ENCODE assay signal across 27 mouse cellular contexts in the genomic region with DNA sequence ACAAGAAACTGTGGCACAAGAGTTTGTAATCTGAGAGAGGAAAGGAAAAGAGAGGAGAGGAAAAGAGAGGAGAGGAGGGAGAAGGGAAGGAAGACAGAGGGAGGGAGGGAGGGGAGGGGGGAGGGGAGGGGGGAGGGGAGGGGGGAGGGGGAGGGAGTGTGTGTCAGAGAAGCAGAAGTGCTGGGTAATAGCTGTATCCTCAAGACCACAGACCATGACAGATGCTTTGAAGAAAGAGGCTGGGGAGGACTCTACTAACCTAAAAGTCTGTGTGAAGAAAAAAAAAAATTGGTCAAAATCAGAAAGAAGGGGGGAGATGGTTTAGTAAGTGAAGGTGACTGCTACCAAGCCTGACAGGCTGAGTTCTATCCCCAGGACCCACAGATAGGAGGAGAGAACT.
DNase-seq lines count a peak whose midpoint lies in the region; ATAC-seq lines count a peak whose summit lies in the region.
"Had no signal": no experiment of that assay in that cellular context is flagged by ENCODE, and none has a peak within 500 bp of the region (broad histone marks: within the 10 kb centered on the region; RNA-seq: fewer than 3 reads in every experiment).

No protein-coding gene starts in this region.

- no peaks in the 10 kb centered on the region for H3K4me1 ChIP-seq in midbrain, embryonic 11.5 days (ENCODE audit: control insufficient read depth, insufficient read depth, low read length)
- H3K4me1 ChIP-seq in midbrain, embryonic 14.5 days (ENCODE audit: control insufficient read depth, insufficient read depth, low read length), result no peaks in the 10 kb centered on the region
- H3K4me1 ChIP-seq: forebrain, embryonic 12.5 days had no signal

- H3K4me2 ChIP-seq in midbrain, embryonic 11.5 days, result no peak overlapping the region
- no peak overlapping the region for H3K4me2 ChIP-seq in midbrain, embryonic 14.5 days (ENCODE audit: low read length)
- H3K4me2 ChIP-seq: embryonic facial prominence, embryonic 12.5 days; embryonic facial prominence, embryonic 15.5 days; forebrain, embryonic 12.5 days had no signal

- no peaks in the 10 kb centered on the region for H3K27me3 ChIP-seq in midbrain, embryonic 11.5 days (ENCODE audit: control insufficient read depth, insufficient read depth, low read length)
- H3K27me3 ChIP-seq in midbrain, embryonic 14.5 days (ENCODE audit: control insufficient read depth, insufficient read depth, low read length), result no peaks in the 10 kb centered on the region
- H3K27me3 ChIP-seq: embryonic facial prominence, embryonic 12.5 days; embryonic facial prominence, embryonic 15.5 days; forebrain, embryonic 12.5 days; Patski had no signal

- H3K9ac ChIP-seq in midbrain, embryonic 11.5 days (ENCODE audit: low read length), result no peak overlapping the region
- H3K9ac ChIP-seq in midbrain, embryonic 14.5 days (replicated peaks; ENCODE audit: low read length), result no peak overlapping the region
- H3K9ac ChIP-seq: embryonic facial prominence, embryonic 12.5 days; embryonic facial prominence, embryonic 15.5 days; forebrain, embryonic 12.5 days had no signal

- H3K36me3 ChIP-seq in midbrain, embryonic 11.5 days (ENCODE audit: control insufficient read depth, insufficient read depth, low read length), result no peaks in the 10 kb centered on the region
- no peaks in the 10 kb centered on the region for H3K36me3 ChIP-seq in midbrain, embryonic 14.5 days (ENCODE audit: control insufficient read depth, insufficient read depth, low read length)
- H3K36me3 ChIP-seq: embryonic facial prominence, embryonic 12.5 days; embryonic facial prominence, embryonic 15.5 days; forebrain, embryonic 10.5 days; forebrain, embryonic 12.5 days; G1E had no signal

- H3K4me3 ChIP-seq in midbrain, embryonic 11.5 days (ENCODE audit: low read depth, low read length), result no peak overlapping the region
- H3K4me3 ChIP-seq in midbrain, embryonic 14.5 days (replicated peaks; ENCODE audit: low read depth, low read length), result no peak overlapping the region
- H3K4me3 ChIP-seq: embryonic facial prominence, embryonic 12.5 days; embryonic facial prominence, embryonic 15.5 days; erythroblast, embryonic 14.5 days; forebrain, embryonic 10.5 days; forebrain, embryonic 12.5 days had no signal

- no peaks in the 10 kb centered on the region for H3K9me3 ChIP-seq in midbrain, embryonic 11.5 days (ENCODE audit: control insufficient read depth, low read length)
- H3K9me3 ChIP-seq in midbrain, embryonic 14.5 days (ENCODE audit: control insufficient read depth, low read length), result 0 out of 2 replicates have a peak, but pooled peaks cover 3% of the 10 kb centered on the region
- H3K9me3 ChIP-seq: embryonic facial prominence, embryonic 12.5 days; embryonic facial prominence, embryonic 15.5 days; G1E had no signal

- ATAC-seq in midbrain, embryonic 11.5 days (ENCODE audit: low FRiP score), result no peak
- ATAC-seq in midbrain, embryonic 14.5 days (ENCODE audit: low FRiP score, low TSS enrichment), result no peak
- ATAC-seq in common myeloid progenitor, adult 5-6 weeks (replicated peaks; ENCODE audit: low read depth, poor library complexity, severe bottlenecking), result peak; percentile 47; the same call in 1 of the 2 replicates
- ATAC-seq in megakaryocyte, adult 5-6 weeks (ENCODE audit: poor library complexity, severe bottlenecking), result 0 out of 2 replicates have a peak, but pooled peaks have one; percentile 53
- ATAC-seq in activated CD4-positive, CD25-positive, alpha-beta regulatory T cell, adult 4 months, result no peak
- ATAC-seq: CD4-positive, CD25-positive, alpha-beta regulatory T cell, adult 4 months; forebrain, embryonic 14.5 days; forebrain, embryonic 16.5 days; Patski had no signal

- no peak overlapping the region for H3K27ac ChIP-seq in midbrain, embryonic 11.5 days (ENCODE audit: low read depth, low read length)
- no peak overlapping the region for H3K27ac ChIP-seq in midbrain, embryonic 14.5 days (replicated peaks; ENCODE audit: low read depth, low read length)
- H3K27ac ChIP-seq: embryonic facial prominence, embryonic 15.5 days; forebrain, embryonic 10.5 days; forebrain, embryonic 12.5 days had no signal

- DNase-seq in midbrain, embryonic 11.5 days (ENCODE audit: low spot score, missing footprints), result peak; percentile 21
- DNase-seq in midbrain, embryonic 14.5 days, result no peak
- DNase-seq in ovary, postnatal 36 days (ENCODE audit: low spot score), result no peak
- no peak for DNase-seq in right cerebral cortex, adult 2 months (ENCODE audit: low spot score in 2 of 2)
- DNase-seq: adrenal gland, adult 8-10 months; adrenal gland, postnatal 14 days; adrenal gland, postnatal 36 days; B cell, adult 2 months; cerebellum, adult 11-12 months; cerebellum, adult 2 months; cerebellum, adult 9-10 months; cerebellum, postnatal 10 days; cerebellum, postnatal 25 days; embryo, embryonic 11 days had no signal

Comparison
In these comparisons a context has a peak if more than half of its experiments do, and no peak if none do; other contexts are left out.
1. ATAC-seq: peak in common myeloid progenitor, adult 5-6 weeks (single experiment) and megakaryocyte, adult 5-6 weeks (single experiment); none in midbrain, embryonic 11.5 days (single experiment), midbrain, embryonic 14.5 days (single experiment) and activated CD4-positive, CD25-positive, alpha-beta regulatory T cell, adult 4 months (single experiment).